Mouse (Mus musculus): Measurements from ENCODE around the gene Fzr1. TPM values are rescaled to one million over a fixed set of nuclear protein-coding genes. Genes with fewer than 3 reads are reported as not detected.

Fzr1 gene
- total and polyA plus RNA-seq, 2 experiments from 2014 or later, result 47.6 to 48.4 TPM

DNA sequence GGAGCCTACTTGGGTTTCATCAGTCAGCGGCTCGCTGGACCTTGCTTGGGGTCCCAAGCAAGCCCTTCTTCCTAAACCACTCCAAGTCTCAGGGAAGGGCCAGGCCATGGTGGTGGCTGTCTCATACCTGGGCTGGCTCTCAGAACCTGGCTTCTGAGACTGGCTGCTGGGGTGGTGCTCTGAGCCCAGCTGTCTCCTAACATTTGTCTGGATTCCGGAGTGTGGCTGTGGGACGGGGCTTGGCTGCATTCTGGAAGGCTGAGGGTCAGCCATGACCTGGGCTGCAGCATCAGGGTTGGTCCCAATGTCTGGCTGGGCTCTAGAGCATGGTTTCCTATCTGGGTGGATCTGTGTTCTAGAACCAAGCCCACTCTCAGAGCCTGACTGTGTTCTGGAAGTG is 41.8 kb downstream of the Fzr1 start:
- TF ChIP-seq EP300 (IDR thresholded peaks at IDR 0.05; ENCODE audit: low read depth) (no peak), CTCF (IDR thresholded peaks at IDR 0.05; ENCODE audit: low read depth) (no peak)
- DNase-seq (ENCODE audit: low spot score) (no peak), ATAC-seq (ENCODE audit: insufficient read depth, low read depth) (no peak)
- H3K9ac ChIP-seq (replicated peaks; ENCODE audit: low read depth, low read length), result no peak overlapping the region
- no peak overlapping the region for H3K4me2 ChIP-seq (ENCODE audit: low read depth, low read length)
- no peak overlapping the region for H3K27ac ChIP-seq (ENCODE audit: low read depth)
- peaks cover 4% of the 10 kb centered on the region; the same call in 1 of the 2 replicates for H3K4me1 ChIP-seq (ENCODE audit: control insufficient read depth, insufficient read depth)
- no peaks in the 10 kb centered on the region for H3K9me3 ChIP-seq (replicated peaks; ENCODE audit: control insufficient read depth, low read length)
- no peaks in the 10 kb centered on the region for H3K27me3 ChIP-seq (ENCODE audit: control insufficient read depth, insufficient read depth, low read length)
- H3K4me3 ChIP-seq (ENCODE audit: low read depth, low read length), result no peak overlapping the region
- no peaks in the 10 kb centered on the region for H3K36me3 ChIP-seq (replicated peaks; ENCODE audit: control insufficient read depth, insufficient read depth, low read length)
- 94% methylated on average over 4 of the region's 4 CpGs for WGBS

DNA sequence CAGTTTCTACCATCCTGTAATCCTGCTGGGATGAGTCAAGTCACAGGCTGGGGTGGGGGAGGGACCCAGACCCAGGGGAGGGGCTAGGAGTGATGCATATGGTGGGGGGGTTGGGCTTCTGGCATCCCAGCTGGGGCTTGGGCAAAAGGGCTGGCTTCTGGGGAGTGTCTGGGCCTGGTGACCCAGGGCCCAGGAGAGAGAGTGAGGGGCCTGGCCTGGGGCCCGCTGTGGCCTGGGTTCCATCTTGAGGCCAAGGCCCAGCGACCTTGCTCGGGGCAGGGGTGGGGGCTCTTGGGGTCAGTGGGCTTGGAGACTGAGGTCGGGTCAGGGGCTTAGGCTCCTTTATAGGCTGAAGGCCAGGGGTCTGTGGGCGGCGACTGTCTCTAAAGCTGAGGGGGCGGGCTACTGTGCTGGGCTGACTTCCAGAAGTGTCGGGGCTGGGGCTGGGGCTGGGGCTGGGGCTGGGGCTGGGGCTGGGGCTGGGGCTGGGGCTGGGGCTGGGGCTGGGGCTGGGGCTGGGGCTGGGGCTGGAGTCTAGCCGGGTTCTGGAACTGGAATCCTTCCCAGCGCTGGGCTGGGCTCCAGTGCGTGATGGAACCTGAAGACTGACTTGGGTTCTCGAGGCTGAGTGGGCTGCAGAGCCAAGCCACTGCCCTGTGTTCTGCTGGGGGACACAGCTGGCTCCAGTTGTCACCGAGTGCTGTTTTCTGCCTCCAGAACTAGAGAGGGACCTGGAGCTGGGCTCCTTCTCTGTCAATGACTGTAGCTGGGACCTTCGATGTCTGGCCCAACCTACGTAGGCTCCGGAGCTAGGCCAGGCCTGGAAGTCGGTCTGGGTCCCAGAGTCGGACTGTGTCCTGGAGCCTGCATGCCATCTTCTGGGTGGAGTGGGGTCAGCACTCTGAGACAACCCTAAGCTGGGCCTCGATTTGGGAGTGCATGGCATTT is 42.6 kb downstream of the Fzr1 start:
- no peak overlapping the region for H3K9ac ChIP-seq (replicated peaks; ENCODE audit: low read depth, low read length)
- TF ChIP-seq EP300 (IDR thresholded peaks at IDR 0.05; ENCODE audit: low read depth) (no peak), CTCF (IDR thresholded peaks at IDR 0.05; ENCODE audit: low read depth) (no peak)

DNA sequence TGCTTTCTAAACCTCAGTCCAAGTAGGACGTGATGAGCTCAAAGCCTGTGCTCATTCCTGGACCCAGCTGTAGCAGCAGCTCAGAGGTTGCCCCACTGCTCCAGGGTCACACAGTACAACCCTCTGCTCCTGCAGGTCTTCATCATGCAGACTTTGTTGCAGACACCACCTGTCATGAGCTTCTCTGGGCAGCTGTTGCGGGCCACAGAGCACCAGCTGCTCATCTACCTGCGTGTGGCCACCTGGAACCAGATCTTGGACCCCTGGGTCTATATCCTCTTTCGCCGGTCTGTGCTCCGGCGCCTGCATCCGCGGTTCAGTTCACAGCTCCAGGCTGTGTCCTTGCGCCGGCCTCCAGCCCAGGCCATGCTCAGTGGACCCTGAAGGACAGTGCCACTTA is 44.0 kb downstream of the Fzr1 start:
- Histone ChIP-seq H3K9me3 (replicated peaks; ENCODE audit: control insufficient read depth, low read length) (no peaks in the 10 kb centered on the region), H3K27ac (ENCODE audit: low read depth) (no peak overlapping the region), H3K4me3 (ENCODE audit: low read depth, low read length) (no peak overlapping the region), H3K4me2 (ENCODE audit: low read depth, low read length) (no peak overlapping the region), H3K9ac (replicated peaks; ENCODE audit: low read depth, low read length) (no peak overlapping the region), H3K4me1 (ENCODE audit: control insufficient read depth, insufficient read depth) (peaks cover 20% of the 10 kb centered on the region), H3K36me3 (replicated peaks; ENCODE audit: control insufficient read depth, insufficient read depth, low read length) (no peaks in the 10 kb centered on the region), H3K27me3 (ENCODE audit: control insufficient read depth, insufficient read depth, low read length) (no peaks in the 10 kb centered on the region)
- WGBS, result 86% methylated on average over 11 of the region's 11 CpGs
- ATAC-seq (ENCODE audit: insufficient read depth, low read depth), result no peak
- no peak for DNase-seq (ENCODE audit: low spot score)
- no peak for TF ChIP-seq CTCF (IDR thresholded peaks at IDR 0.05; ENCODE audit: low read depth)

More for the DNA sequence above, 42.6 kb downstream of the Fzr1 start:
- no peak overlapping the region for H3K4me2 ChIP-seq (ENCODE audit: low read depth, low read length)
- H3K27me3 ChIP-seq (ENCODE audit: control insufficient read depth, insufficient read depth, low read length), result no peaks in the 10 kb centered on the region
- H3K4me3 ChIP-seq (ENCODE audit: low read depth, low read length), result no peak overlapping the region
- ATAC-seq (ENCODE audit: insufficient read depth, low read depth) (0 out of 2 replicates have a peak, but pooled peaks have one; percentile 24), DNase-seq (ENCODE audit: low spot score) (no peak)
- peak overlapping the region; percentile 64 for H3K27ac ChIP-seq (ENCODE audit: low read depth)
- H3K9me3 ChIP-seq (replicated peaks; ENCODE audit: control insufficient read depth, low read length), result no peaks in the 10 kb centered on the region
- H3K4me1 ChIP-seq (ENCODE audit: control insufficient read depth, insufficient read depth), result peaks cover 6% of the 10 kb centered on the region
- 54% methylated on average over 18 of the region's 19 CpGs for WGBS
- no peaks in the 10 kb centered on the region for H3K36me3 ChIP-seq (replicated peaks; ENCODE audit: control insufficient read depth, insufficient read depth, low read length)

DNA sequence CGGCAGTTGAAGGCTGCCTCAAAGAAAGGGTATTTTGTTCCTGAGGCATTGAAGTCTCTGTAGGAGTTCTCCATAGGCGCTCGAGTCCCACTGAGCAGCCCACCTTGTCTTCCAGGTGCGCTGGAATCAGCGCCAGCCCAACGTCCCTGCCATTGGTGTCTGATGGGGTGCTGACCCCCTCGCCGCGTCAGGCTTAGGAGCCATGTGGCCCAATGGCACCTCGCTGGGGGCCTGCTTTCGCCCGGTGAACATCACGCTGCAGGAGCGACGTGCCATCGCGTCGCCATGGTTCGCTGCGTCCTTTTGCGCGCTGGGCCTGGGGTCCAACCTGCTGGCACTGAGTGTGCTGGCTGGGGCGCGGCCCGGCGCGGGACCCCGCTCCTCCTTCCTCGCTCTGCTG is 46.0 kb downstream of the Fzr1 start:
- H3K27ac ChIP-seq (ENCODE audit: low read depth), result no peak overlapping the region
- H3K4me1 ChIP-seq (ENCODE audit: control insufficient read depth, insufficient read depth), result peaks cover 38% of the 10 kb centered on the region
- ATAC-seq (ENCODE audit: insufficient read depth, low read depth) (no peak), DNase-seq (ENCODE audit: low spot score) (no peak)
- H3K27me3 ChIP-seq (ENCODE audit: control insufficient read depth, insufficient read depth, low read length), result no peaks in the 10 kb centered on the region
- H3K36me3 ChIP-seq (replicated peaks; ENCODE audit: control insufficient read depth, insufficient read depth, low read length), result no peaks in the 10 kb centered on the region
- H3K4me2 ChIP-seq (ENCODE audit: low read depth, low read length), result no peak overlapping the region
- no peaks in the 10 kb centered on the region for H3K9me3 ChIP-seq (replicated peaks; ENCODE audit: control insufficient read depth, low read length)
- TF ChIP-seq CTCF (IDR thresholded peaks at IDR 0.05; ENCODE audit: low read depth) (no peak), EP300 (IDR thresholded peaks at IDR 0.05; ENCODE audit: low read depth) (no peak)
- H3K9ac ChIP-seq (replicated peaks; ENCODE audit: low read depth, low read length), result no peak overlapping the region
- no peak overlapping the region for H3K4me3 ChIP-seq (ENCODE audit: low read depth, low read length)
- WGBS, result 45% methylated on average over 29 of the region's 29 CpGs

DNA sequence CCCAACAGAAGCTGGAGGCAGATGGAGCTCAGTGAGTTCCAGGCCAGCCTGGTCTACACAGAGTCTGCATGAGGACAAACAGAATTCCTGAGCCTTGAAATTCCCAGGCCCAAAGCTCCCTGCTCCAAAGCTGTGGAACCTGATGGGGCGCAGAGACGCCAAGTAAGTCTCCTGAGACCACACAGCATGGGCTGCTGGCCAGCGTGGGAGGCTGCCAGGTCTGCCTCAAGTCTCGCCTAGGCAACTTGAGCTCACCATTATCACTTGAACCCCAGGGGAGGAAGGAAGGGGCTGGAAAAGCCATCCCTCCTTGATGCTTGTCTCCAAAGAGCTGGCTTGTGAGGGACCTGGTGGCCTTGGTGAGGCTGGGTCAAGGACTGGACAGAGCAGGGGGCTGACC is 48.3 kb downstream of the Fzr1 start:
- TF ChIP-seq CTCF (IDR thresholded peaks at IDR 0.05; ENCODE audit: low read depth), result no peak
- no peak for TF ChIP-seq EP300 (IDR thresholded peaks at IDR 0.05; ENCODE audit: low read depth)
- peaks cover 23% of the 10 kb centered on the region for H3K36me3 ChIP-seq (replicated peaks; ENCODE audit: control insufficient read depth, insufficient read depth, low read length)
- ATAC-seq (ENCODE audit: insufficient read depth, low read depth) (peak; percentile 7; the same call in 1 of the 2 replicates), DNase-seq (ENCODE audit: low spot score) (no peak)
- 41% methylated on average over 4 of the region's 4 CpGs for WGBS
- peak overlapping the region; percentile 38 for H3K4me2 ChIP-seq (ENCODE audit: low read depth, low read length)
- H3K27ac ChIP-seq (ENCODE audit: low read depth), result peak overlapping the region; percentile 86
- H3K4me3 ChIP-seq (ENCODE audit: low read depth, low read length), result no peak overlapping the region; the same call in 1 of the 2 replicates
- H3K9ac ChIP-seq (replicated peaks; ENCODE audit: low read depth, low read length), result peak overlapping the region; percentile 22; the same call in 1 of the 2 replicates
- H3K4me1 ChIP-seq (ENCODE audit: control insufficient read depth, insufficient read depth), result peaks cover 38% of the 10 kb centered on the region
- H3K9me3 ChIP-seq (replicated peaks; ENCODE audit: control insufficient read depth, low read length), result no peaks in the 10 kb centered on the region
- no peaks in the 10 kb centered on the region for H3K27me3 ChIP-seq (ENCODE audit: control insufficient read depth, insufficient read depth, low read length)
